Mouse (Mus musculus): ENCODE data around the gene Erbb2. TPM values are rescaled to one million over a fixed set of nuclear protein-coding genes. Genes with fewer than 3 reads are reported as not detected.

Erbb2 gene
- polyA plus RNA-seq, 1 experiment = 2.0 TPM

DNA sequence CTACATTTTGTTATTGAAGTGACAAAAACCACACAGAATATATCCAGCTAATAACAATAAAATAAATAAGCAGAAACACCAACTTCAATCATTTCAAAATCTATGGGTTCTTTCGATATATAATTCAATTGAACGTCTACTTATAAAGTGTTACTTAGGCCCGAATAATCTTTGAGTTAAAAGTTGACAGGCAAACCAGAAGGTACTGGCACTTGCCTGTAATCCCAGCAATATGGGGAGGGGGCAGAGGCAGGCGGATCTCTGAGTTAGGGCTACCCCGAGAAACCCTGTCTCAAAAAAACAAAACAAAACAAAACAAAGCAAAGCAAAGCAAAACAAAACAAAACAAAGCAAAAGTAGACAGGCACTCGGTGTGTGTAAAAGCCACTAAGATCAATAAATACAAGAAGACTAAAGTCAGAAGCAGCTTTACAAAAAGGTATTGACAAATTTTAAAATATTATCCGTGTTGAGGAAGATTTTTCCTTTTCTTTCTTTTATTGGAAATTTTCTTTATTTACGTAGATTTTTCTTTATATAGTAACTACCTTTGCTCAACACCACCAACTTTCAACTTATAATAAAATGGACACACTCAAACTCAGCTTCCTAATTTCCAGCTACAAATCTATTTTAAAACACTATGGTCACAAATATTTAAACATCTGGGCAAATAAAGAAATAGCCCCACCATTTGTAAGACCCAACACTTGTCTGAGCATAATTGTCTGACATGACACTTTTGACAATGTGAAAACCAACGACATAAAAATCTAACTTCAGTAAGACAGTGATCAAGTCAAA lies 63.6 kb downstream of the Erbb2 start:
- H3K4me1 ChIP-seq (ENCODE audit: control insufficient read depth, insufficient read depth, low read length) = no peaks in the 10 kb centered on the region; the same call in 1 of the 2 replicates
- no peak overlapping the region for H3K4me3 ChIP-seq (ENCODE audit: insufficient read depth, low read length)
- TF ChIP-seq CTCF (IDR thresholded peaks at IDR 0.05; ENCODE audit: extremely low read depth, insufficient read depth, low read length) (no peak), POLR2A (IDR thresholded peaks at IDR 0.05; ENCODE audit: extremely low read depth, insufficient read depth, low read length) (no peak)
- no peak overlapping the region for H3K27ac ChIP-seq (ENCODE audit: insufficient read depth, low read length)

DNA sequence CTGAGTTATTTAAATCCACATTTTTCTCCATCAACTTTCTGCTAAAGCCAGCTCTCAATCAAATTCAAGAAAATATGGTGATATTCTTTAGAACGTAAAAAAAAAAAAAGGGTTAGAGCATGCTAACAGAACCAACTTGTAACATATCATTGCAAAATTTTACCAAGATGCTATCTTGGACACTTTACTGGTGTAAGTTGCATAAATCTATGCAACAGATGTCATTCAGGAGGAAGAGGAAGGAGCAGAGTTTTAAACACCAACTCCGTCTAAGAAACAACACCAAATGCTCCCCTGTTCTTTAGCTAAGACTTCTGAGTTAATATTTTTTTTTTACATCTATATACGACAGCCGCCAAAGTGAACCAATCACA lies 64.2 kb downstream of the Erbb2 start:
- no peaks in the 10 kb centered on the region; the same call in 1 of the 2 replicates for H3K4me1 ChIP-seq (ENCODE audit: control insufficient read depth, insufficient read depth, low read length)
- TF ChIP-seq CTCF (IDR thresholded peaks at IDR 0.05; ENCODE audit: extremely low read depth, insufficient read depth, low read length) (no peak), POLR2A (IDR thresholded peaks at IDR 0.05; ENCODE audit: extremely low read depth, insufficient read depth, low read length) (no peak)
- no peak overlapping the region for H3K27ac ChIP-seq (ENCODE audit: insufficient read depth, low read length)
- no peak overlapping the region for H3K4me3 ChIP-seq (ENCODE audit: insufficient read depth, low read length)

- no peaks in the 10 kb centered on the region; the same call in 1 of the 2 replicates for H3K4me1 ChIP-seq (ENCODE audit: control insufficient read depth, insufficient read depth, low read length)
- H3K4me3 ChIP-seq (ENCODE audit: insufficient read depth, low read length) = no peak overlapping the region
- no peak for TF ChIP-seq POLR2A (IDR thresholded peaks at IDR 0.05; ENCODE audit: extremely low read depth, insufficient read depth, low read length)
- no peak for TF ChIP-seq CTCF (IDR thresholded peaks at IDR 0.05; ENCODE audit: extremely low read depth, insufficient read depth, low read length)
- no peak overlapping the region for H3K27ac ChIP-seq (ENCODE audit: insufficient read depth, low read length)
Measured at GRCm38 (mm10) chr11:98477011-98477701, 64.9 kb downstream of the Erbb2 start.

GRCm38 (mm10) chr11:98479026-98479939 lies 67.0 kb downstream of the Erbb2 start:
- Histone ChIP-seq H3K4me1 (ENCODE audit: control insufficient read depth, insufficient read depth, low read length) (no peaks in the 10 kb centered on the region), H3K27ac (ENCODE audit: insufficient read depth, low read length) (no peak overlapping the region), H3K4me3 (ENCODE audit: insufficient read depth, low read length) (no peak overlapping the region)
- TF ChIP-seq CTCF (IDR thresholded peaks at IDR 0.05; ENCODE audit: extremely low read depth, insufficient read depth, low read length) (no peak), POLR2A (IDR thresholded peaks at IDR 0.05; ENCODE audit: extremely low read depth, insufficient read depth, low read length) (no peak)

DNA sequence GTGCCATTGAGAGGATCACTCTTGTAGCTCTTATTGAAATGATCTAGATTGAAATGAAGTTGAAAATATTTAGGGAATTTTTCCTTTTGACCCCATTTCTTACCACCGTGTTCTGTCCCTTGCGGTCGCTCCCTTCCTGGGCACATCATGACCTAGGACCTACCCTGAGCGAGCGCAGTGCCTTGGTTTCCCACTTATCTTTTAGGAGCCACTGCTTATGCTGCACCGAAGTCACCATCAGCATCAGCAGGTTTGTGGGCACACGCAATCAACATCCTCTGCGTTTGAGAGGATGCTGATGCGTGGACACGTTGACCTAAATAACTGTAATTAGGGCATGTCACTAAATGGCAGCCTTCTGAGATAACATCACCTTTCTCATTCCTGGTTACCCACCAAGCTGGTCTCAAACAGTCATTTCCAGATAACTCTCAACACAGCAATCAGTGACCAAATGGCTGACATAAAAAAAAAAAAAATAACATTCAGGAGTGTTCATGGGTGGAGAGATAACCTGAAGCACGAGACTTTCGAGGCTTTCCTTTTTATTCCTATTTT lies 67.7 kb downstream of the Erbb2 start:
- Histone ChIP-seq H3K4me3 (ENCODE audit: insufficient read depth, low read length) (no peak overlapping the region), H3K27ac (ENCODE audit: insufficient read depth, low read length) (no peak overlapping the region), H3K4me1 (ENCODE audit: control insufficient read depth, insufficient read depth, low read length) (no peaks in the 10 kb centered on the region)
- TF ChIP-seq CTCF (IDR thresholded peaks at IDR 0.05; ENCODE audit: extremely low read depth, insufficient read depth, low read length) (no peak), POLR2A (IDR thresholded peaks at IDR 0.05; ENCODE audit: extremely low read depth, insufficient read depth, low read length) (no peak)

DNA sequence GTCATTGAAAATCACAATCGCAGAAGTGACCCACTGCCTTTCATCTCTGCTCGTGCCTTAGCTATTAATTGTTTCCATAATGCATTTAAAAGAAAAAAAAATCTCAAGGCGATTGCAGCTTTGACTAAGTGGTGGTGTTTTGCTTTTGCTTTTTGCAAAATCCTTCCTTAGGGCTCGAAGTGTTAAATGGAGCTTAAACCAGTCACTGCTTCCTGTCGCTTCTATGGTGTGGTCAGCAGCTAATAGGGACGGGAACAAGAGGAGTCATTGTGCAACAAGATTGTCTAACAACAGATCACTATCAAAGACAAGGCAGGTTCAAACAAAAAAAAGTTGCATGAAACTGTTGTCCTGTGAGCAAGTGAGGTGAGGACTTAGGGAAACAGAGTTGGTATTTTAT lies 69.0 kb downstream of the Erbb2 start:
- Histone ChIP-seq H3K4me3 (ENCODE audit: insufficient read depth, low read length) (no peak overlapping the region), H3K4me1 (ENCODE audit: control insufficient read depth, insufficient read depth, low read length) (no peaks in the 10 kb centered on the region), H3K27ac (ENCODE audit: insufficient read depth, low read length) (no peak overlapping the region)
- no peak for TF ChIP-seq POLR2A (IDR thresholded peaks at IDR 0.05; ENCODE audit: extremely low read depth, insufficient read depth, low read length)
- TF ChIP-seq CTCF (IDR thresholded peaks at IDR 0.05; ENCODE audit: extremely low read depth, insufficient read depth, low read length) = no peak

GRCm38 (mm10) chr11:98482067-98482466 lies 69.8 kb downstream of the Erbb2 start:
- no peak for TF ChIP-seq CTCF (IDR thresholded peaks at IDR 0.05; ENCODE audit: extremely low read depth, insufficient read depth, low read length)
- no peak for TF ChIP-seq POLR2A (IDR thresholded peaks at IDR 0.05; ENCODE audit: extremely low read depth, insufficient read depth, low read length)
- Histone ChIP-seq H3K27ac (ENCODE audit: insufficient read depth, low read length) (no peak overlapping the region), H3K4me1 (ENCODE audit: control insufficient read depth, insufficient read depth, low read length) (no peaks in the 10 kb centered on the region), H3K4me3 (ENCODE audit: insufficient read depth, low read length) (no peak overlapping the region)

DNA sequence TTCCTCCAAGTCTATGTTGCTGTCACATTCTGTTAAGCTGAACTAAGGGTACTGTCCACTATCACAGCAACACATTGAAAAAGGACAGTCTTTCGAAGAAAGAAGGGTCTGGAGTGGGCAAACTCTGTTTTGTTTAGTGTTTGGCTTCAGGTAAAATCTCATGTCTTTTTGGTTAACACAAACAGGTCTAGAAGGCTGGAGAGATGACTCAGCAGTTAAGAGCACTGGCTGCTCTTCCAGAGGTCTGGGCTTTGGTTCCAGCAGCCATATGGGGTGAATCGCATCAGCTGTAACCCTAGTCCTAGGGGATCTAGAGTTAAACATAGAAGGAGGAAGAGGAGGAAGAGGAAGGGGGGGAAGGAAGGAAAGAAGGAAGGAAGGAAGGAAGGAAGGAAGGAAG lies 73.5 kb downstream of the Erbb2 start:
- TF ChIP-seq POLR2A (IDR thresholded peaks at IDR 0.05; ENCODE audit: extremely low read depth, insufficient read depth, low read length) (no peak), CTCF (IDR thresholded peaks at IDR 0.05; ENCODE audit: extremely low read depth, insufficient read depth, low read length) (no peak)
- H3K4me3 ChIP-seq (ENCODE audit: insufficient read depth, low read length) = no peak overlapping the region

More for the DNA sequence above, 73.5 kb downstream of the Erbb2 start:
- no peak overlapping the region for H3K27ac ChIP-seq (ENCODE audit: insufficient read depth, low read length)
- no peaks in the 10 kb centered on the region for H3K4me1 ChIP-seq (ENCODE audit: control insufficient read depth, insufficient read depth, low read length)

Other genes starting within 250 kb of the Erbb2 start
- 21.7 and 23.3 TPM in 2 replicates for gene Med1, start 219.2 kb upstream of the Erbb2 start, polyA plus RNA-seq (2012; rRNA removed)
- 18.1 and 18.6 TPM in 2 replicates for gene Cdk12, start 209.4 kb upstream of the Erbb2 start, polyA plus RNA-seq (2012; rRNA removed)
- 45.0 and 57.2 TPM in 2 replicates for gene Neurod2, start 82.8 kb upstream of the Erbb2 start, polyA plus RNA-seq (2012; rRNA removed)
- 127 and 322 TPM in 2 replicates for gene Ppp1r1b, start 64.1 kb upstream of the Erbb2 start, polyA plus RNA-seq (2012; rRNA removed)
- 63.2 and 70.8 TPM in 2 replicates for gene Stard3, start 54.1 kb upstream of the Erbb2 start, polyA plus RNA-seq (2012; rRNA removed)
- 13.6 and 17.7 TPM in 2 replicates for gene Tcap, start 28.7 kb upstream of the Erbb2 start, polyA plus RNA-seq (2012; rRNA removed)
- 0.13 and 0.40 TPM in 2 replicates for gene Pnmt, start 26.0 kb upstream of the Erbb2 start, polyA plus RNA-seq (2012; rRNA removed)
- gene Pgap3, start 12.0 kb upstream of the Erbb2 start, polyA plus RNA-seq (2012; rRNA removed) = 14.4 TPM in 2 replicates
- 192 and 197 TPM in 2 replicates for gene Mien1, start 26.5 kb downstream of the Erbb2 start, polyA plus RNA-seq (2012; rRNA removed)
- 3.8 TPM in 2 replicates for gene Grb7, start 33.9 kb downstream of the Erbb2 start, polyA plus RNA-seq (2012; rRNA removed)
- 0.17 and 0.44 TPM in 2 replicates for gene Ikzf3, start 133.6 kb downstream of the Erbb2 start, polyA plus RNA-seq (2012; rRNA removed)
- 0.23 TPM in 1 of 2 replicates, not detected in the other for gene Zpbp2, start 138.6 kb downstream of the Erbb2 start, polyA plus RNA-seq (2012; rRNA removed)
- 55.0 and 56.1 TPM in 2 replicates for gene Ormdl3, start 174.9 kb downstream of the Erbb2 start, polyA plus RNA-seq (2012; rRNA removed)
- not detected in 2 replicates for gene Lrrc3c, start 185.8 kb downstream of the Erbb2 start, polyA plus RNA-seq (2012; rRNA removed)
- 0.11 and 0.21 TPM in 2 replicates for gene Gm12355, start 213.2 kb downstream of the Erbb2 start, polyA plus RNA-seq (2012; rRNA removed)
- not detected in 2 replicates for gene Gsdma3, start 213.9 kb downstream of the Erbb2 start, polyA plus RNA-seq (2012; rRNA removed)
- not detected in 2 replicates for gene Gsdma2, start 234.3 kb downstream of the Erbb2 start, polyA plus RNA-seq (2012; rRNA removed)